Mouse (Mus musculus) liver, embryonic 12.5 days (tissue): Measurements from ENCODE around the gene Gins3. TPM values are rescaled to one million over a fixed set of nuclear protein-coding genes. Genes with fewer than 3 reads are reported as not detected.

Experiments used
- ATAC-seq: fragments of 200-750 bp; cut with Nextera tagmentation; 2 replicates; pipeline ENCODE4 v1.8.0; 2017; ENCODE audit warnings: moderate number of reproducible peaks, mild to moderate bottlenecking, moderate library complexity
- H3K27ac ChIP-seq: fragments of 300-500 bp; sonication (generic); 2 replicates; pipeline ENCODE4 v1.5.1; 2016; ENCODE audit warnings: mild to moderate bottlenecking
- H3K27me3 ChIP-seq: fragments of 300-500 bp; sonication (generic); replicated peaks from 2 replicates; pipeline ENCODE4 v1.6.1; 2016; ENCODE audit warnings: mild to moderate bottlenecking, moderate library complexity
- H3K36me3 ChIP-seq: fragments of 300-500 bp; sonication (generic); 2 replicates; pipeline ENCODE4 v1.6.1; 2016; ENCODE audit warnings: mild to moderate bottlenecking, moderate library complexity
- H3K4me1 ChIP-seq: fragments of 300-500 bp; sonication (generic); 2 replicates; pipeline ENCODE4 v1.6.1; 2016
- H3K4me2 ChIP-seq: fragments of 300-500 bp; sonication (generic); 2 replicates; pipeline ENCODE4 v1.6.1; 2016; ENCODE audit warnings: mild to moderate bottlenecking, moderate library complexity
- H3K4me3 ChIP-seq: fragments of 300-500 bp; sonication (generic); 2 replicates; pipeline ENCODE4 v1.5.1; 2016; ENCODE audit warnings: mild to moderate bottlenecking, moderate library complexity
- H3K9ac ChIP-seq: fragments of 300-500 bp; sonication (generic); 2 replicates; pipeline ENCODE4 v1.6.1; 2016; ENCODE audit warnings: mild to moderate bottlenecking, moderate library complexity
- H3K9me3 ChIP-seq: fragments of 300-500 bp; sonication (generic); replicated peaks from 2 replicates; pipeline ENCODE4 v1.6.1; 2016; ENCODE audit warnings: mild to moderate bottlenecking, moderate library complexity
- WGBS: fragments of 180-500 bp; shearing (Covaris S2); methylation state at CpG from one replicate; pipeline ENCODE4 v1.1.7; 2016; ENCODE audit not compliant: insufficient replicate concordance; 5-methylcytosine and 5-hydroxymethylcytosine counted together
- polyA plus RNA-seq: library from polyadenylated mRNA; unstranded; fragments of >200 nt; fragmentation: Nextera tagmentation; extraction: Ambion mirVana; gene quantifications from 2 replicates; pipeline ENCODE4 v1.2.1, GENCODE M21; 2016

The Gins3 gene
- polyA plus RNA-seq, 1 experiment from 2014 or later = 14.1 TPM

- H3K4me3 ChIP-seq = no peak overlapping the region
- H3K27me3 ChIP-seq = peaks cover 61% of the 10 kb centered on the region
- H3K9ac ChIP-seq = no peak overlapping the region
- WGBS = 62% methylated on average over 6 of the region's 6 CpGs
- ATAC-seq = no peak
- H3K9me3 ChIP-seq = no peaks in the 10 kb centered on the region
- no peaks in the 10 kb centered on the region for H3K36me3 ChIP-seq
- no peak overlapping the region for H3K4me2 ChIP-seq
- no peak overlapping the region for H3K27ac ChIP-seq
- H3K4me1 ChIP-seq = no peaks in the 10 kb centered on the region
These were observed 38.6 kb downstream of the Gins3 start for GRCm38 (mm10) chr8:95671861-95672260.

DNA sequence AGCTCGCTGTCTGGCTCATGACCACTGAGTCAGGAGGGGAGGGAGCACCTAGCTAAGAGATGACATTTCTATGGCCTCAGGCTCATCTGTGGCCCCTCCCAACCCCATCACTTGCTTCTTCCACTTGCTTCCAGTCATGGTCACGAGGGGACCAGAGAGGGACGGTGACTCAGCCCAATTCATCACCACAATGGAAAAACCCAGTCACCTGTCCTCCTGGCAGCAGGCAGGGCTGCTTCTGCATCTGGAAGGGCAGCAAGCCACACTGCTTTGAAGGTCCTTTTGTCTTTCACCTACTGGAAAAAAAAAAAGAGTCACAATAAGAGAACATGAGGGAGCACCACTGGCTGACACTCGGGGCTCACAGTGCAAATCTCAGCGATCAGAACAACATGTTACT, 39.6 kb downstream of the Gins3 start:
- no peak for ATAC-seq
- Histone ChIP-seq H3K9ac (no peak overlapping the region), H3K4me1 (no peaks in the 10 kb centered on the region; the same call in 1 of the 2 replicates), H3K36me3 (no peaks in the 10 kb centered on the region), H3K27ac (no peak overlapping the region), H3K9me3 (no peaks in the 10 kb centered on the region), H3K4me3 (no peak overlapping the region), H3K4me2 (no peak overlapping the region), H3K27me3 (peaks cover 70% of the 10 kb centered on the region)
- 55% methylated on average over 5 of the region's 5 CpGs for WGBS

DNA sequence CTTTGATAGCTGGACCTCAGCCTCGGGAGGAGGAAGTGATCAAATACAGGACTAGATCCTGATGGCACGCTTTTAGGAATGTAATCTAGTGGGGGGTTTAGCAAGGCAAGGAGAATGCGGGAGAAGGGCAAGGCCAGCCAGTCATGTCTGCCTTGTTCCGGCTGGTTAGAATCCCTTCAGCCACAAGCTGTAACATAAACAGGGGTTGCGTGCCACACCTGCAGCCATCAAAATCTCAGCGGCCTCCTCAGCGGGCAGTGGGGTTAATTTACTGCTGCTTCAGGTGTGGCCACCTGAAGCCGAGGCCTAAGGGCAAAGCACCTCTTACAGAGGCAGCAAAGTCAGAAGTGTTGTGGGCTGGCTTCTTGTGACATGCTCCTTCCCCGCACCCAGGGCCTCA, 43.4 kb downstream of the Gins3 start, which contains the start of gene Ndrg4:
Ndrg4 (plus strand) TSS at position 350 of the 400 bp plus-strand sequence.
- peak within 1 kb of the TSS; percentile 72 for H3K4me2 ChIP-seq
- no peaks in the 10 kb centered on the region for H3K36me3 ChIP-seq
- no peak within 1 kb of the TSS for H3K9ac ChIP-seq
- H3K27ac ChIP-seq = no peak within 1 kb of the TSS
- H3K4me3 ChIP-seq = peak within 1 kb of the TSS; percentile 48
- no peak for ATAC-seq
- peaks cover 4% of the 10 kb centered on the region for H3K4me1 ChIP-seq
- H3K27me3 ChIP-seq = peaks cover 96% of the 10 kb centered on the region
- no peaks in the 10 kb centered on the region for H3K9me3 ChIP-seq
- WGBS = 32% methylated on average over 9 of the region's 9 CpGs

DNA sequence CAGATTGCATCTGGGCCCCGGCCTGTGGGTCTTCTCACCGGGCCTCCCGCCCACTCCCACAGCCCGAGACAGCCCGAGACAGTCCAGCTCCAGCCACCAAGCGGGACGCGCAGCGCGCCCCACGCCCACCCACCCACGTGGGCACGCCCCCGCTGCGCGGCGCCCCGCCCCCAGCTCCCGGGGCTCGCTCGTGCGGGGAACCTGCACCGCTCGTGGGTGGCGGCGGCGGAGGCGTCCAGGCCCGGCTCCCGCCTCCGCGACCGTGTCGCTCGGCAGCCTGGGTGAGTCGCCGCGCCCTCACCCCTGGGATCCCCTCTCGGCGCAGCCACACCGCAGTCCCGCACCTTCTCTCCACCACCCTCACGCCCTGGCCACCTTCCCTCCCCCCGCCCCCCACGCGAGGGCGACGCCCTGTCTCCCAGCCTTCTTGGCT, 44.4 kb downstream of the Gins3 start:
- H3K9ac ChIP-seq = no peak overlapping the region
- 2% methylated on average over 35 of the region's 48 CpGs for WGBS

GRCm38 (mm10) chr8:95678024-95678611, 44.9 kb downstream of the Gins3 start:
- no peak for ATAC-seq

More for the DNA sequence above, 44.4 kb downstream of the Gins3 start:
- ATAC-seq = no peak
- Histone ChIP-seq H3K9me3 (no peaks in the 10 kb centered on the region), H3K27me3 (peaks cover 96% of the 10 kb centered on the region), H3K36me3 (no peaks in the 10 kb centered on the region), H3K4me3 (peak overlapping the region; percentile 48), H3K4me2 (peak overlapping the region; percentile 72), H3K4me1 (peaks cover 4% of the 10 kb centered on the region), H3K27ac (no peak overlapping the region)

GRCm38 (mm10) chr8:95688073-95688672, 54.9 kb downstream of the Gins3 start:
- ATAC-seq = no peak
- H3K36me3 ChIP-seq = no peaks in the 10 kb centered on the region
- no peaks in the 10 kb centered on the region for H3K9me3 ChIP-seq
- no peak overlapping the region for H3K9ac ChIP-seq
- no peaks in the 10 kb centered on the region for H3K4me1 ChIP-seq
- no peak overlapping the region for H3K27ac ChIP-seq
- H3K27me3 ChIP-seq = peaks cover 68% of the 10 kb centered on the region
- H3K4me3 ChIP-seq = no peak overlapping the region
- WGBS = 62% methylated on average over 10 of the region's 10 CpGs
- no peak overlapping the region for H3K4me2 ChIP-seq

More at GRCm38 (mm10) chr8:95678024-95678611, 44.9 kb downstream of the Gins3 start:
- Histone ChIP-seq H3K36me3 (no peaks in the 10 kb centered on the region), H3K27ac (no peak overlapping the region), H3K9ac (no peak overlapping the region), H3K4me1 (peaks cover 4% of the 10 kb centered on the region), H3K27me3 (peaks cover 95% of the 10 kb centered on the region), H3K4me2 (peak overlapping the region; percentile 72), H3K9me3 (no peaks in the 10 kb centered on the region), H3K4me3 (peak overlapping the region; percentile 48)
- WGBS = 3% methylated on average over 54 of the region's 70 CpGs

DNA sequence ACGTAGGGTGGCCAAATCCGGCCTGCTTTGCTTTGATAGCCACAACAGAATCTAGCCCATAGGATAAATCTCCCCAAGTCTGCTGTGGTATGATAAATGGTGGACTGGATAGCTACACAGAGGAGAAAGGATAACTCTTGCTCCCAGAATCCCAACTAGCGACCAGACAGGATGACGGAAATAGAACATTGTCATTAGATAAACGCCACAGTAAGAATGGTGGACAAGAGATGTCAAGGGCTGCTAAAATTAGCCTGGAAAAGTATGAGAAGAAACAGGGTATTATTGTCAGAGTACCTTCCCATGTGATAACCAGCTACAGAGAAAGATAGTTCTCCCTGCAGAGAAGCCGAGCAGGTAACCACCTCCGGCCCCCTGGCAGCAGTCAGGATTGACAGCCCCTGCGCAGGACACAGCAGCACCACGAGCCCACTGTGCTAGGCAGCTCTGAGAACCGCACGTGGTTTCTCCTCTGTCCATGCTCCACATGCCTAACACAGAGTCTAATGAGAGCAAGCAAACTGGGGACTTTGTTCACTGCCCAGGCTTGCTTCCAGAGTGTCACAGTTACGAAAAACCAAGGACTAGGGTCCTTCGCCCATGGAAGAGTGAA, 57.8 kb downstream of the Gins3 start:
- Histone ChIP-seq H3K4me1 (no peaks in the 10 kb centered on the region), H3K4me2 (no peak overlapping the region), H3K9me3 (no peaks in the 10 kb centered on the region), H3K4me3 (no peak overlapping the region), H3K27me3 (peaks cover 81% of the 10 kb centered on the region), H3K9ac (no peak overlapping the region), H3K27ac (no peak overlapping the region), H3K36me3 (no peaks in the 10 kb centered on the region)
- ATAC-seq = no peak
- WGBS = 58% methylated on average over 13 of the region's 13 CpGs

- no peak overlapping the region for H3K27ac ChIP-seq
These were observed 61.4 kb downstream of the Gins3 start for GRCm38 (mm10) chr8:95694631-95695030.

More at GRCm38 (mm10) chr8:95694631-95695030, 61.4 kb downstream of the Gins3 start:
- peaks cover 85% of the 10 kb centered on the region for H3K27me3 ChIP-seq
- no peaks in the 10 kb centered on the region for H3K9me3 ChIP-seq
- H3K4me3 ChIP-seq = no peak overlapping the region
- H3K36me3 ChIP-seq = no peaks in the 10 kb centered on the region
- no peak for ATAC-seq
- H3K4me2 ChIP-seq = no peak overlapping the region
- 29% methylated on average over 6 of the region's 6 CpGs for WGBS
- no peak overlapping the region for H3K9ac ChIP-seq
- H3K4me1 ChIP-seq = no peaks in the 10 kb centered on the region

Other genes starting within 250 kb of the Gins3 start
- 44.2 and 45.9 TPM in 2 replicates for gene Cfap20, start 198.6 kb upstream of the Gins3 start, polyA plus RNA-seq
- 7.2 and 7.3 TPM in 2 replicates for gene Csnk2a2, start 143.4 kb upstream of the Gins3 start, polyA plus RNA-seq
- gene Ccdc113, start 99.4 kb upstream of the Gins3 start, polyA plus RNA-seq = not detected in 2 replicates
- not detected in 2 replicates for gene Prss54, start 57.1 kb upstream of the Gins3 start, polyA plus RNA-seq
- 1.9 and 2.1 TPM in 2 replicates for gene Ndrg4, start 43.5 kb downstream of the Gins3 start, polyA plus RNA-seq
- gene Setd6, start 82.4 kb downstream of the Gins3 start, polyA plus RNA-seq = 29.8 and 32.7 TPM in 2 replicates
- 47.7 and 53.7 TPM in 2 replicates for gene Cnot1, start 174.0 kb downstream of the Gins3 start, polyA plus RNA-seq
- 348 and 354 TPM in 2 replicates for gene Sap18b, start 191.9 kb downstream of the Gins3 start, polyA plus RNA-seq
- gene Slc38a7, start 220.1 kb downstream of the Gins3 start, polyA plus RNA-seq = 9.7 and 10.3 TPM in 2 replicates